Mouse (Mus musculus) embryonic facial prominence, embryonic 14.5 days (tissue): ENCODE measurements at regions not wholly inside any gene's neighbourhood (a gene's known extent, or its start where the extent isn't known, plus 50 kb on each side); places are given as distances from the start of the nearest gene placed in this dataset.

ENCODE experiments used
- ATAC-seq: fragments of 200-750 bp; cut with Nextera tagmentation; 2 replicates; pipeline ENCODE4 v1.8.0; 2017; ENCODE audit warnings: low read depth, moderate number of reproducible peaks, moderate TSS enrichment
- DNase-seq: peaks from one replicate; pipeline ENCODE4 v3.0.0-alpha.2; 2015; ENCODE audit warnings: low spot score
- H3K27ac ChIP-seq: fragments of 300-500 bp; sonication (generic); replicated peaks from 2 replicates; pipeline ENCODE4 v1.5.1; 2014; ENCODE audit warnings: low read depth, mild to moderate bottlenecking, low read length, moderate library complexity
- H3K27me3 ChIP-seq: fragments of 300-500 bp; sonication (generic); replicated peaks from 2 replicates; pipeline ENCODE4 v1.6.1; 2014; ENCODE audit warnings: low read length; ENCODE audit not compliant: control insufficient read depth, insufficient read depth
- H3K36me3 ChIP-seq: fragments of 300-500 bp; sonication (generic); 2 replicates; pipeline ENCODE4 v1.6.1; 2014; ENCODE audit warnings: low read length, mixed read lengths; ENCODE audit not compliant: control insufficient read depth, insufficient read depth
- H3K4me1 ChIP-seq: fragments of 300-500 bp; sonication (generic); 2 replicates; pipeline ENCODE4 v1.6.1; 2014; ENCODE audit warnings: antibody characterized with exemption, low read length; ENCODE audit not compliant: control insufficient read depth, insufficient read depth
- H3K4me2 ChIP-seq: fragments of 300-500 bp; sonication (generic); 2 replicates; pipeline ENCODE4 v1.6.1; 2014; ENCODE audit warnings: low read depth, mild to moderate bottlenecking, low read length, moderate library complexity, mixed read lengths
- H3K4me3 ChIP-seq: fragments of 300-500 bp; sonication (generic); 2 replicates; pipeline ENCODE4 v1.5.1; 2014; ENCODE audit warnings: low read depth, mild to moderate bottlenecking, low read length
- H3K9ac ChIP-seq: fragments of 300-500 bp; sonication (generic); 2 replicates; pipeline ENCODE4 v1.6.1; 2014; ENCODE audit warnings: low read depth, mild to moderate bottlenecking, low read length, moderate library complexity, mixed read lengths
- H3K9me3 ChIP-seq: fragments of 300-500 bp; sonication (generic); 2 replicates; pipeline ENCODE4 v1.6.1; 2016; ENCODE audit warnings: low read length; ENCODE audit not compliant: control insufficient read depth
- WGBS: fragments of 180-500 bp; shearing (Covaris S2); extraction: QIAGEN DNeasy Blood & Tissue Kit; methylation state at CpG from one replicate; pipeline ENCODE4 v1.1.7; 2014; 5-methylcytosine and 5-hydroxymethylcytosine counted together

GRCm38 (mm10) chr11:63570646-63571045, 351.4 kb downstream of the Hs3st3b1 start:
- H3K36me3 ChIP-seq = no peaks in the 10 kb centered on the region
- H3K9ac ChIP-seq = no peak overlapping the region
- WGBS = 91% methylated on average over 1 of the region's 1 CpGs
- DNase-seq (no peak), ATAC-seq (no peak)
- H3K4me3 ChIP-seq = no peak overlapping the region
- H3K27me3 ChIP-seq = no peaks in the 10 kb centered on the region
- H3K4me2 ChIP-seq = no peak overlapping the region
- no peaks in the 10 kb centered on the region for H3K4me1 ChIP-seq
- no peaks in the 10 kb centered on the region for H3K9me3 ChIP-seq
- no peak overlapping the region for H3K27ac ChIP-seq

- Histone ChIP-seq H3K27me3 (no peaks in the 10 kb centered on the region), H3K9ac (no peak overlapping the region), H3K4me2 (no peak overlapping the region), H3K36me3 (no peaks in the 10 kb centered on the region), H3K9me3 (no peaks in the 10 kb centered on the region), H3K4me3 (no peak overlapping the region), H3K4me1 (no peaks in the 10 kb centered on the region), H3K27ac (no peak overlapping the region)
- ATAC-seq (no peak), DNase-seq (no peak)
- WGBS = 50% methylated on average over 2 of the region's 2 CpGs
Measured at GRCm38 (mm10) chr11:63573271-63573670, 348.8 kb downstream of the Hs3st3b1 start.

DNA sequence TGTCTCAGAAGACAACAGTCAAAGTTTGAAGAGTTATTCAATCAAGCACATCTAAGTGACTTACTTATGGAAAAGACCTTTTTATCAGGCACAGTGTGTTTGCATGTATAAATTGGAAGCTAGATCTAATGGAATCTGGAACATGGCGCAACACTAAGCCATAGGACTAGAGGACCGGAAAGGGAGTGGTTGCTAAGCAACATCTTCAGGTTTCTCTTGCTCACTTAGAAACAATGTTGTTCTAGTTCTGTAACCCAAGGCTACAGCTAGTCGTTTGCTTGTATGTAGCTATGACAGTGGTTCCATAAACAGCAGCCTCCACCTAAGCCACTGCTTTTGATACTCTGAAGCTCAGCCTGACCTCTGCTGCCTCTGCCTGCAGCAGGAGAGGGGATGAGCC, 338.8 kb downstream of the Hs3st3b1 start:
- no peaks in the 10 kb centered on the region for H3K27me3 ChIP-seq

DNA sequence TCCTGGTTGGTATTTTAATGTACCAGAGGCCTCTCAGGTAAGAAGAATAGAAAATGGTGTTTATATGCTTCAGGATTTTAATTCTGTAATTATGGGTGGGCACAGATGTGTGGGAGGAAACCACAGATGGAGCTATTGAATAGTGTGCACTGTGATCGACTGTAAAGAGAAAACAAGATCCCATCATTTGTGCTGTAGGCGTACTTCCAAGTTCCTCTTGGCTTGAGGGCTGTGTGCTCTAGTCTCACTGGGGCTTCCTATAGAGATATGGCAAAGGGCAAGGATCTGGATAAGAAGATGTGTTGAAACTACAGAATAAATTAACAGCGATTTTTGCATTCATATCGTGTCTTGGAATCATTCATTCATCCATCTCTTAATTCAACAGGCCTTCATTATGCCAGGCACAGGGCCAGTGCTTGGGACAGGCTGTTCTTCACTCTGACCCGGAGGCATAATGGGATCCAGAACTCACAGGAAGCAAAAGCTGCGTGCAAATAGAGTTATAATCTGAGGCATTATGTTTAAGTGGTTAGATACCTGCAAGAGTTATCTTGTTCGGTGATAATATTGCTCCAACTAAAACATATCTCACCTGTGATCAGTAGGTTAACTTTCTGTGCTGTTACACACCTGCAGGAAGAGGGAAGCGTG, 336.7 kb downstream of the Hs3st3b1 start:
- 74% methylated on average over 8 of the region's 8 CpGs for WGBS
- Histone ChIP-seq H3K36me3 (no peaks in the 10 kb centered on the region), H3K4me1 (no peaks in the 10 kb centered on the region), H3K9ac (no peak overlapping the region), H3K4me2 (no peak overlapping the region), H3K9me3 (no peaks in the 10 kb centered on the region), H3K4me3 (no peak overlapping the region), H3K27ac (no peak overlapping the region), H3K27me3 (no peaks in the 10 kb centered on the region)
- DNase-seq (no peak), ATAC-seq (no peak)

More for the DNA sequence above, 338.8 kb downstream of the Hs3st3b1 start:
- no peaks in the 10 kb centered on the region for H3K4me1 ChIP-seq
- WGBS = 67% methylated on average over 3 of the region's 3 CpGs
- H3K4me2 ChIP-seq = no peak overlapping the region
- no peak overlapping the region for H3K27ac ChIP-seq
- DNase-seq (no peak), ATAC-seq (no peak)
- no peak overlapping the region for H3K4me3 ChIP-seq
- H3K9me3 ChIP-seq = no peaks in the 10 kb centered on the region
- no peak overlapping the region for H3K9ac ChIP-seq
- no peaks in the 10 kb centered on the region for H3K36me3 ChIP-seq

- no peak for ATAC-seq
- Histone ChIP-seq H3K4me2 (no peak overlapping the region), H3K4me3 (no peak overlapping the region), H3K9me3 (no peaks in the 10 kb centered on the region), H3K27me3 (no peaks in the 10 kb centered on the region), H3K36me3 (no peaks in the 10 kb centered on the region), H3K9ac (no peak overlapping the region), H3K4me1 (no peaks in the 10 kb centered on the region), H3K27ac (no peak overlapping the region)
- DNase-seq = no peak
- 89% methylated on average over 4 of the region's 4 CpGs for WGBS
Measured at GRCm38 (mm10) chr11:63620220-63620619, 301.9 kb downstream of the Hs3st3b1 start.

GRCm38 (mm10) chr11:63630336-63630735, 291.8 kb downstream of the Hs3st3b1 start:
- Histone ChIP-seq H3K4me2 (no peak overlapping the region), H3K27ac (no peak overlapping the region), H3K27me3 (no peaks in the 10 kb centered on the region), H3K4me1 (0 out of 2 replicates have a peak, but pooled peaks cover 8% of the 10 kb centered on the region), H3K36me3 (no peaks in the 10 kb centered on the region), H3K4me3 (no peak overlapping the region), H3K9ac (no peak overlapping the region), H3K9me3 (no peaks in the 10 kb centered on the region)
- no peak for DNase-seq
- 68% methylated on average over 11 of the region's 11 CpGs for WGBS
- no peak for ATAC-seq

DNA sequence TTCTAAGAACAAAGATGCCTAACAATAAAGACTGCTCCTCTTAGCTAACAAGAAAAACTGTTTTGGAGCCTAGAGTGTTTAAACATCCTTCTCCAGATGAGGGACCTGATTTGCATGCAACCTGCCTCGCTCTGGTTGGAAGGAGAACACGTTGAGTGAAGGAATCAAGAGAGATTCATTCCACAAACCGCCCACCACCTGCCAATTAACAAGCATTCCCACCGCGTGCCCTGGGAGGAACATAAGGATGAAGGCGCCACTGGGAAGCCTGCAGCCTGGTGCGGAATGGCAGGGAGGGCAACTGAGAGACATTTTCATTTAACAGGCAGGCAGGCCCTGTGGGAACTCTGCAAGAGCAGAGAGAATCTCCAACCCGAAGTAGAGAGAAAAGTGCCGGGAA, 265.0 kb downstream of the Hs3st3b1 start:
- ATAC-seq = no peak
- Histone ChIP-seq H3K27me3 (no peaks in the 10 kb centered on the region), H3K36me3 (no peaks in the 10 kb centered on the region), H3K4me2 (no peak overlapping the region), H3K9ac (no peak overlapping the region), H3K27ac (no peak overlapping the region), H3K9me3 (0 out of 2 replicates have a peak, but pooled peaks cover 4% of the 10 kb centered on the region), H3K4me3 (no peak overlapping the region), H3K4me1 (no peaks in the 10 kb centered on the region)
- 70% methylated on average over 9 of the region's 9 CpGs for WGBS
- no peak for DNase-seq

GRCm38 (mm10) chr11:63665268-63665934, 256.7 kb downstream of the Hs3st3b1 start:
- 60% methylated on average over 12 of the region's 12 CpGs for WGBS
- Histone ChIP-seq H3K27ac (no peak overlapping the region), H3K4me3 (no peak overlapping the region), H3K4me1 (no peaks in the 10 kb centered on the region), H3K27me3 (no peaks in the 10 kb centered on the region), H3K9me3 (no peaks in the 10 kb centered on the region), H3K9ac (no peak overlapping the region), H3K4me2 (no peak overlapping the region), H3K36me3 (no peaks in the 10 kb centered on the region)
- ATAC-seq (no peak), DNase-seq (no peak)

DNA sequence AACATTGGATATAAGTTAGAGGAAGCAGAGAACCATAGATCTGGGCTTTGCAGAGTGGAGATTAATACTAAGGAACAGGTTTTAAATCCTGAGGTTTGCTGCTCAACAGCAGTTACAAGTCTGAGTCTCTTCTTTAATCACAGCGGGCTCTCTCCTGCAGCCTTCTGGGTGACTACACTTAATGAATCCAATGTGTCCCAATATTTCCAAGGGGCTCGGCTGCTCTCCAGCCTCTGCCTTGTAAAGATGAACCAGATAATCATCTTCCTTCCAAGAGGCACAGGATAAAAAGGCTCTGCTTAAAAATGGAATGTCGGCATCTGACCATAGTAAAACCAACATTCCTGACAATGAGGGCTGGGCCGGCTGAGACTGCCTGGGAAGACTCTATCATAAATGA, 251.6 kb downstream of the Hs3st3b1 start:
- Histone ChIP-seq H3K9me3 (no peaks in the 10 kb centered on the region), H3K27ac (no peak overlapping the region), H3K27me3 (no peaks in the 10 kb centered on the region), H3K36me3 (no peaks in the 10 kb centered on the region), H3K4me3 (no peak overlapping the region), H3K4me2 (no peak overlapping the region), H3K9ac (no peak overlapping the region), H3K4me1 (no peaks in the 10 kb centered on the region)
- WGBS = 26% methylated on average over 4 of the region's 4 CpGs
- DNase-seq (peak; percentile 70), ATAC-seq (no peak)
